Mouse (Mus musculus) frontal cortex, postnatal 36 days (tissue): Measurements from ENCODE around the gene Zfp740.
A peak's percentile ranks its signal among the peaks of the same experiment; 100 is the strongest.
"Not testable (repeated sequence)": the region's sequence is repeated elsewhere in the genome, so short reads cannot be mapped to it uniquely, and the experiment has no call there.

Source experiments
- DNase-seq, 2 experiments: peaks; one replicate each; pipeline ENCODE4 v3.0.0; 2022; ENCODE audit warnings: low spot score in 2 of 2

Zfp740 gene

DNA sequence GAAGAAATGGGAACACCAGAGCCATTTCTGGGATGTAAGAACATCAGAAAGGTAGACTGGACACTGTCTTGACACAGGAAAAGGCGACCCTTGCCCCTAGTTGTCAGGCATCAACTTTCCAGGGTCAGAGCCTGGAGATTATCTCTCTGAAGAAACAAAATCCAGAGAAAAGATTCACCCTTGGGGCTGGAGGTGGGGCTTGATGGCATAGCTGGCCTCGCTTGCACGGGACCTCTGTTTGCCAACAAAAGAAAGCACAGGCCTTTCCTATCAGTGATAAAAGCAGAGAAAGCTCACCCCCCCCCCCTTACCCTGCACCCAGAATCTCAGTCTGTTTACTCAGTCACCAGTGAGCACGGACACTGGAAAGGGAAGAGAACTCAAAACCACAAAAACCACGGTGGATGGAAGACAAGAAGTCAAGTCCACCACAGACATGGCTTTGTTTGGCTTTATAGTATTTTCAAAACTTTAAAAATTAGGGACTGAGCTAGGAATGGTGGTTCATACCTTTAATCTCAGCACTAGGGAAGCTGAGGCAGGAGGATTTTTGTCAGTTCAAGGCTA, 10.1 kb upstream of the Zfp740 start:
- no peak for DNase-seq

DNA sequence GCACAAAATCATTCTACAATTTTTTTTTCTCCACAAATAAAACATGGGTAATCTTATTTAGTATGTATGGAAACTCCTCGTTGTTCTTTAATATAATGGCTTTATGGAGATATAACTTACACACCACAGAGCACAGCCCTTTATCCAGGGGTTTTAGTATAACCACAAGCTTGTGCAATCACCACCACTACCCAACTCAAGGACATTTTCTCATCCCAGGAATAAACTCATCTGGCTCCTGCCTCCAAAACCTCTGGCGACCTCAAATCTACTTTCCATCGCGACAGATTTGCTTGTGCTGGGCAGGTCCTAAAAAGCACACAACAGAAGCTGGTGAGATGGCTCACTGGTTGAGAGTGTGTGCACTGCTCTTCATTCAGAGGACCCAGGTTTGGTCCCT, 9.4 kb upstream of the Zfp740 start:
- DNase-seq, result no peak

DNA sequence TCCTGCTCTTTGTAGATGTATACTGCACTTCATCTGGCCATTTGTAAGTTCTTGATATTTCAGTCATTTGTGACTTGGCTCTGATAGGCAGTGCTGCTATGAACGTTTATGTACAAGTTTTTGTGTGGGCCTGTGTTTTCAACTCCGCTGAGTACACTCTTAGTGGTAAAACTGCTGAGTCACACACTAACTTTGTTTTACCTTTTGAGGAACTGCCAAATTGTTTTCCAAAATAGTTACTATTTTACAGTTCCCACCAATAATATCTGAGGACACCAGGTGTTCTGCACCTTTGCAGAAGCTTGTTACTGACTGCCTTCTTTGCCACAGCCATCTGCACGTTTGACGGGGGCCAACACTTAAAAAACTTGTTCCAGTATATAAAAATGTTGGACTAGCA, 8.6 kb upstream of the Zfp740 start:
- DNase-seq, result no peak

DNA sequence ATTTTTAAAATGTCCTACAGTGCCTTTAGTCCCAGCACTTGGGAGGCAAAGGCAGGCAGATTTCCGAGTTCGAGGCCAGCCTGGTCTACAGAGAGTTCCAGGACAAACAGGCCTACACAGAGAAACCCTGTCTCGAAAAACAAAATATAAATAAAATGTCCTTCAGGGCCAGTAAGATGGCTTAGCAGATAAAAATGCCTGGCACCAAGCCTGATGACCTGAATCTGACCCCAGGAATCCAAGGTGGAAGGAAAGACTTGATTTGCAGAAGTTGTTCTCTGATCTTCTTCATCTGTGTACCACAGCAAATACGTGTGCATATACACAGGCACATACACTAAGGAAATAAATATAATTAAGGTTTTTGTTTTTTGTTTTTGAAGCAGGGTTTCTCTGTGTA, 7.7 kb upstream of the Zfp740 start:
- DNase-seq, result no peak

DNA sequence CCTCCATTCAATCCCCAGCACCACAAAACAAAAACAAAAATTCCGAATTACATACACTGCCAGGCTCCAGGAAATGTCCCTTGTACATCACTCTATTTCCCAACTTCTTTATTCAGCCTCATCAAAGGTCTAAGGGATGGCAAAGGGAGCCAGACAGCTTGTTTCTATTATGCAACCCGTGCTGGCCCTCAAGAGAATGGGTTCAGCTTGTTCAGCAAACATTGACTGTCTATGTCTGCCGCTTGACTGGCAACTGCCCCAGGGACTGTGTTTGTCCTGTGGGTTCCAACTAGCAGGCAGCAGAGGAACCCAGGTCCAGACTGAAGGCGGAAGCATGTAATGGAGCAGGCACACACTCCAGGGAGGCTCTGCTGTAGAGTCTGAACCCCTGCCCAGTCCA, 4.2 kb upstream of the Zfp740 start:
- no peak for DNase-seq

DNA sequence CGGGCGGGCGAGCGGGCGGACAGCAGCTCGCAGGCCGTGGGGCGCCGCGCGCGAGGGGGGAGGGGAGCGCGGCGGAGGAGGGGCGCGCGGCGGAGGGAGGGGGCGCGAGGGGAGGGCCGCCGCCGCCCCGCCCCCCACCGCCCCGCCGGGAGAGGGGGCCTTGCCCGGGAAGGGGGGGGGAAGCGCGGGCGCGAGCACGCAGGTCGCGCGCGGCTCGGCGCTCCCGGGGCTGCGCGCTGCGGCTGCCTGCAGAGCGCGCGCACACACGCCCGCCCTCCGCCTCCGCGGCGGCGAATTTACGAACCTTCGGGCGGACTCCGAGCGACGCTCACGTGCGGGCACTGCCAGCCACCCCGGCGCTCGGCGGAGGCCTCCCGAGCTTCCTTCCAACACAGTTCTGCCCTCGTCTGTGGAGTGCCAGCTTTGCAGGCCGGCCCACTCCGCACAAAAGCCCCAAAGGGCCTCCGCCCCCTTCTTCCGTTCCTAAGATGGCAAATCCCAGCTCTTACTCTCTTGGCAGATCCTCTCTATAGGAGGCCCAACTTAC, 859 bp downstream of the Zfp740 start:
- peak; percentile 68 to 71 for DNase-seq

DNA sequence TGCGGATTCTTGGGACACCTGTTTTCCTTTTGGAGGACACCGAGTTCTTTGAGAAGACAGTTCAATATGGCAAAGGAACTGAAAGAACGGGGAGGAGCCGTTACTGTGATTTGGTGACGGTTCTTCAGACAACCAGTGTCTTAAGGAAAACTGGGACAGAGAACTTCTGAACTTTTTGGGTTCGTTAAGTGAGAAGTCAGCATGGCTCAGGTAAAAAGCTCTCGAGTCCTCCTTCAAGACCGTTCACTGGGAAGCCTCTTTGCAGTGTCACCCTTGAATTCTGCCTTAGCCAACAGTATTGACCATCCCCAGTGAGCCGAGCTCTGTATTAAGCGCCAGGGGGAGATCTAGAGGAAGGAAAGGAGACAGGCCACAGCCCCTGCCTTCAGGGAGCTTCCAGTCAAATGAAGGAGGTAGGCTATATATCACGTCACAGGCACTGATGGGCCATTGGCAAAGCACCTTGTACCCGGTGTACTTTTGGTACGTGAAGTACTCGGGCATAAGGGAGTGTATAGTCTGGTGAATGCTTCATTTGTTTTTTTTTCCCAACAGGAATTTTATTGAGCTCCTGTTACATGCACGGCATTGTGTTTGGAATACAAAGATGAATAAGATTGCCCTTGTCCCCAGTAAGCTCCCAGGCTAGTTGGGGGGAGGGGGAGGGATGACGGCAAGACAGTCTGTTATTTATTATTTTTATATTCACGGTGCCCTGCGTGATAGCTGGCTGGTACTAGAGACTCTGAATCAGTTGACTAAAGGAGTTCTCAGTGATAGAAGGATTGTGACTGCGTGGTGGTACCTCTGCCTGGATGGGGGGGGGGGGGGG, 1.8 kb downstream of the Zfp740 start, which contains the start of gene Csad:
Gene Csad, minus strand, starts transcription at position 51 of the 832 bp plus-strand sequence.
- DNase-seq, result no peak

DNA sequence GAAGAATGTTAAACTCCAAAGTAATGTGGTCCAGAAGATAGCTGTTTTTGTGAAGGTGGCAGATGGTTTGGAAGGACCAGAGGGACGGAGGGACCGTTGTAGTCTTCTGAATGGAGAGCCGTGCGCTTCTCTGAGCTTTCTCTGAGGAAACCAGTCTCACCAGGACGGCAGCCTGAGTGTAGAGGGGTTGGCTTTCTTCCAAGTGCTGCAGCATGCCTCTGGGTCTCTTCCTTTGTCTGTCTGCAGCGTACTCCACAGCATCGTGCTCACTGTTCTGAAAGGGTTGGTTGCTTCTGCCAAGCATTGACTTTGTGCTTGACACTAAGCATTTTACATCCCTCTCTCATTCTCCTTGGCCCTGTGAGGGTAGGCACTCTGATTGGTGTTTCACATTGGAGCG, 2.7 kb downstream of the Zfp740 start:
- peak in 1 of 2 experiments; percentile 44 for DNase-seq

DNA sequence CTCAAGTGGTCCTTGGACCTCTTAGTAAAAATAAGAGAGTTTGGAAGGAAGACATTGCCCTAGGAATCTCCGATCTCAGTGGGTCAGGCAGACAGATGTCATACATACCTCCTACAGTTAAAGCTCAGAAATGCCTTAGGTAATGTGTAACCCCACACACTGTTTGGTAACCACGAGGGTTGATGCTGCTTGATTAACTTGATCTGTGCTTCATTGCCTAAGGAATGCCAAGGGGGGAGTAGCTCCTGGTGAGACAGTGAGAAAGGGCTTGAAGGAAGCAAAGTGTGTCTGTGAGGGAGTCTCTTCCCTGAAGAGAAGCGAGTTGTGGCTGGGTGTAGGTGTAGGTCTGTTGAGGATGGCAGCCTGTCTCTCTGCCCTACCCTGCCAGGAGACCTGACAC, 4.3 kb downstream of the Zfp740 start:
- DNase-seq, result no peak

DNA sequence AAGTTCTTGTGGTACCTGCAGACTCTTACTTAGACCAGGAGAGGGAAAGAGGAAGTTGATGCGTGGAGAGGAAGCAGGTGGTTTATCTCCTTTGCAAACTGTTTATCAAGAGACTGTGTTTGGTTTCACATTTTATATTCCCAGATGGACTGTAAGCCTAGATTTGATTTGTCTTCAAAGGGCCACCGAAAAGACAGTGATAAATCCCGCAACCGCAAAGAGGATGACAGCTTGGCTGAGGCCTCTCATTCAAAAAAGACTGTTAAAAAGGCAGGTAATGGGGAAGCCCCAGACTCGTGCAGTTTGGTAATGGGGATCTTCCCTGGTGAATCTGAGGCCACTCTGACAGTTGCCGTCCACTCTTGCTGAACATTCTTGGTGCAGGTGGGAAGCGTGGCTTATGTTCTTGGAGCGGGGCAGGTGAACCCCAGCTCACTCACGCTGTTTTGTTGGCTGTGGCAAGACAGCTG, 5.1 kb downstream of the Zfp740 start:
- DNase-seq, result no peak

DNA sequence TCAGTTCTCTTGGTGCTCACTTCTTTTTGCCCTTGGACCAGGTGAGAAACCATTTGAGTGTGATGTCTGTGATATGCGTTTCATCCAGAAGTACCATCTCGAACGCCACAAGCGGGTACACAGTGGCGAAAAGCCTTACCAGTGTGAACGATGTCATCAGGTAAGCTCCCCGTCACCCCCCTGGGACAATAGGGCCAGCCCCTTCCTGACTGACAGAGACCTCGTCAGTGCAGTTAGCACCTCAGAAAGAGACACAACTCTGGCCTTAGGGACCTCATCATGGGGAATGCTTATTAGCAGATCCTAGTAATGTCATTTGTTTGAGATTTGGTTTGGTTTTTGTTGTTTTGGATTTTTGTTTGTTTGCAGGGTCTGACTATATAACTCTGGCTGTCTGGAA, 6.1 kb downstream of the Zfp740 start:
- no peak for DNase-seq

DNA sequence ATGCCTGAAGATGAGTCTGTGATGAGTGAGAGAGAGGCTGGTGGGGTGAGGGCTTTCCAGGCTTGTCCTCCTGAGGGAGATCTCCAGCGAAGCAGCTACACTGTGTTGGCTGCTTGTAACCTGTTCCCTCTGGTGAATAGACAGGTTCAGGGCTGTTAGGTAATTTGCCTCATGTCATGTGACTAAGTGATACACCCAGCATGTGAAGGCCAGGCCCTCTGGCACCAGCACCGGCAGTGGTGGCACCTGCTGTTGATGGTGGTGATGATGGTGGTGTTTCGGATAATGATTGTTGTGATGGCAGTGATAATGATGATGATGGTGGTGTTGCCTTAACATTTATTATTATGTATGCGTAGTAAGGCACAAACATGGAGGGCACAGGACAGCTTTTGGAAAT, 7.8 kb downstream of the Zfp740 start:
- no peak for DNase-seq

DNA sequence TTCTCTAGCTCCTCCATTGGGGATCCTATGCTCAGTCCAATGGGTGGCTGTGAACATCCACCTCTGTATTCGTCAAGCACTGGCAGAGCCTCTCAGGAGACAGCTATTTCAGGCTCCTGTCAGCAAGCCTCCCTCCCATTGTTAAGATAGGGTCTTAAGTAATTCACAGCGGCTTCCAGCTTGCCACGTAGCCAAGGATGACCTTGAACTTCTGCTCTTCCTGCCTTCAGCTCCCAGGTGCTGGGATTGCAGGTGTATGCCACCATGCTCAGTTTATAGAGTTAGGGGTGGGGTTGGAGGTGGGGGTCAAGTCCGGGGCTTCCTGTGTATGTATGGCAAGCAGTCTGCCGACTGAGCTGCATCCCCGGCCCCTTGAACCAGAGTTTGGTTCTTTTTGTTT, 8.8 kb downstream of the Zfp740 start:
- no peak for DNase-seq

DNA sequence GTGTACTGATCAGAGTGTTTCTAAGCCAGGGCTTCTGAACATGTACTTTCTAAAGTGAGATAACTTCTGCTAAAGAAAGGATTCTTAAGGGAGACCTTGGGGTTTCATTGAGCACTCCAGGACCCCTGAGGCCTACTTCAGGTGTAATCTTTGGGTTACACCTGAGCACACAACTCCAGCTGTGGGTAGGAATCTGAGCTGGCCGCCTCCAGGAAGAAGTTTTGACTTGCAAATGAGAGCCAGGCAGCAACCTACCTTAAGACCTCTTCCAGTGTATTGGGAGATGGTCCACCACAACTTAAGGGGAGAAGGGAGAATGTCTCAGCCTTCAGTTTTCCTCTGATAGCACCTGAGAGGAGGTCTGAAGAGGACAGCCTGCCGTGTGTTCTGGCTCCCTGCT, 11.1 kb downstream of the Zfp740 start:
- DNase-seq, result no peak

DNA sequence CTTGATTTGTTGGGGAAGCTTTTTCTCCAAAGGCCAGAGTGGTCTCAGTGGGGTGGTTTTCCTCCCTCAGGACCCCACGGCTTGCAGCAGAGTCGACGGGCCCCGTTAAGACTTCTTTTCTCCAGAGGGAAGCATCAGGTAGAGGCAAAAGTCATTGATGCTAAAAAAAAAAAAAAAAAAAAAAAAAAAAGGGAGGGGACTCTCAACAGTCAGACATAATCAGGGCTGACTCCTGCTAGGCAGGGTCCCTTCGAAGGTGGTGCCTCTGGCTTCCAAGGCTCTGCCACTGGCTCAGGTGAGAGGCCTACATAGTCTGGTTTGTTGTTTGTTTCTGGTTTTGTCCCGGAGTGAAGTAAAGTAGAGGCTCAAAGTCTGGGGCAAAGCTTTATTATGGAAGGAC, 12.6 kb downstream of the Zfp740 start:
- no peak for DNase-seq

DNA sequence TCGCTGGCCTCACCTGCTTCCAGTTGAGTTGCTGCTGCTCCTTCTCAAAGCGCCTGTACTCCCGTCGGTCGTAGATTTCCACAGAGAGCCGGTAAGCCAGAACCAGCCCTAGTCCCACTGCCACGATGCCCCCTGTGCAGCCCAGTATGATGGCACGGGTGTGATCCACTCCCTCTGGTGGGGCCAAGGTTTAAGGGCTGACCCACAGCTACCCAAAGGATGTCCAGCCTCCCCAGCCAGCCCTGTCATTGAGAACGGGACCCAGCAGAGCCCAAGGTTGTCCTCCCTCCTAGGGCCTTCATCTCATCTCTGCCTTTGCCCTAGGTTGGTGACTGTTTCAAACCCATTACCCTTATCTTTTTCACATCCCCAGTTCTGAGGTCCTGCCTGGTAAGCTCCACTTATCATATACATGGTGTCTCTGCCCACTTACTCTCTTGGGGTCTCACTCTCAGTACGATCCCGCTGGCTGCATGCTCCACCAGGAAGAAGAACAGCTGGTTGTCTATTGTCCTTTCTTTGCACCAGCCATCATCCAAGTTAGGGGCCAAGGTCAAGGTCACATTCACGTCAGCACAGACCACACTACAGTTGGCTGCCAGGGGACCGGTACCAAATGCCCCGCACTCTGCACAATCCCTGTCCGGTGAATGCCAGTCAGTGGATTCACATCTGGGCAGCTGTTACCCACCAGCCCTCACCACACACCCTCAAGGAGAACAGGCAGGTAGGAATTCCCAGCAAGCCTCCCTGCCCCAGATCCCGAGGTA, 13.6 kb downstream of the Zfp740 start:
- no peak for DNase-seq

DNA sequence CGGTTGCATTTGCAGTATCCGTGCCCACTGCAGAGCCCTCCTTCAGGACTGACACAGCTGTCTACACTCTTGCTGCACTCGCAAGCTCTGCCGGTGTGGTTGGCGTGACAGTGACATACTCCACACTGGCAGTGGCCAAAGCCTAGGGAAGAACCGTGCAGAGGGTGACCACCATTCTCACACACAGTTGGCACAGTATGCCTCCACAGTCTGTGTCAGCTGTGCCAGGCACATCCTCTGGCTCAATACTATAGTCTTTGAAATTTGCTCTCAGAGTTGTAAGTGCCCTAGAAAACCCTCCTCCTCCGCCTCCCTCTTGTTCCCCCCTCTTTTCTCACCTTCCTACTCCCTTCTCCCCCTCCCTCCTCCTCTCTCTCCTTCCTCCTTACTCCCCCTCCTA, 14.3 kb downstream of the Zfp740 start:
- no peak for DNase-seq

DNA sequence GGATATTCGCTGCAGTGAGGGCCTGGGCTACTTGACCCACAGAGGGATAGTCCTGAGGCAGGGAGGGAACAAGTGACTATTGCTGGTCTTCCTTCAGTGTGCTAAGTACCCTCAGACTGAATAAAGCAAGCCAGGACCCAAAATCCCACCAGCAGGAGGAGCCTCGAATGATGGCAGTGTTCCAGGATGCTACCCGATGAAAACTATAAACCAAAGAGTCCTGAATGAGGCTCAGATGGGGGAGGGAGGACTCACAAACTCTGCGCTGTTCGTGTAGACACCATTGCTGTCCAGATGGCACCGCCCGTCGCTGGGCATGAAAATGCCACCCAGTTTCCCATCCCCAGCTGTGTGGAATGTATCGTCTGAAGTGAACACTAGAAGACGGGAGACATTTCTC, 19.3 kb downstream of the Zfp740 start:
- no peak for DNase-seq

DNA sequence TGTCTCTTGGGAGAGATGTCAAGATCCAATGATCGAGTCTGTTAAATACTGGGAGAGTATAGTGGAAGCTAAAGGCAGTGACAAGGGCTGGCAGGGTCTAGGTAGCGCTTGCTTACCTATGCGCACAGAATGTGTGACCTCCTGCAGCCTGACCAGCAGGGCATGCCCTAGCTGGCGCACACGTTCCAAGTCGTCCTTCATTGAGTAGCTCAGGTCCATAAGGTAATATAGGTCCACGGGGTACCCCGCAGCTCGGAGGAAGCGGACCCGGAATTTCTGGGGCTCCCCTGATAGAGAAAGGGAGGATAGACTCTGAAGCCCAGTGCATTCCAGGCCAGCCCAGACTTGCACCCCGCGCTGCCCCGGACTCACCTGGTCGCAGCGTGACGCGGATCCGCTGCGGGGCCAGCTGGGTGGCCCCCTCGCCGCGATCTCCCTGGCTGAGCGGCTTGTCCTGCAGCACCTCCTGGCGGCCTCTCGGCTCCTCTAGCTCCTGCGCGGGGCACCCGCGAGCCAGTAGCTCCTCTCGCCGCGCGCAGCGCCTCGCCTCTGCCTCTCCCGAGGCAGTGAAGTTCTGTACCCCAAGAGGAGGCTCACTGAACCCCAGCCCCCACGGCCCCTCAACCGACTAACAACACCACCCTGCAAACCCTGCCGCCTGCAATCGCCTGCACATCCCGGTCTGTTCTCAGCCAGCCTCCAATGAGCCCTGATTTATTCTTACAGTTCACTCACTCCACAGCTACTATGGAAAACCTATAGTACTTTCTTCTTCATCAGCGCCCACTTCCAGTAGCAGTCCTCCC, 21.3 kb downstream of the Zfp740 start:
- DNase-seq, result peak; percentile 74 to 83

DNA sequence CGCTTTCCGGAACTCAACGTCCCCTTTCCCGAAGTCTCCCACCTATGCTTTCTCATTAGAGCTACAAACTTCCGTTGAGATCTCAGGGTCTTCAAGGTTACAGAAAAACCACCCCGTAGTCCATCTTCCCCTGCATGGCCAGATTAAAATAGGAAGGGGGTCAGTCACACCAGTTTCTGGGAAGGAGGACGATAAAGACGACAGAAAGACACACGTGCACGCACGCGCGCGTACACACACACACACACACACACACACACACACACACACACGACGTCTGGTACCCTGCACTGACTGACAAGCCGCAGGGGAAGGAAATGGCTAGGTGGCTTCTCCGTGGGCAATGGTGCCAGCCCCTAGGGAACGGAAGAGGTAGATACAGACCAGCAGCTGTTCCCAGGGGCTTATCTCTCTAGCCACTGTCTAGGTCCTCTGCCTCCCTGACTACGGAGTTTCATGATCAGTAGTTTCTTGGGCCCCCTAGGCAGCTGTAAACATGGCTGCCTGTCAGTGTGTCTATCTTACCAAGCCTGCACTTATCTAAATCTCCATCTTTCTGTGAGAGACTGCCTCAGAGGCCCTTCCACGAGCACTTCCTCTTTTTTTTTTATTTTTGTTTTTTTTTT, 22.1 kb downstream of the Zfp740 start:
- no peak for DNase-seq

DNA sequence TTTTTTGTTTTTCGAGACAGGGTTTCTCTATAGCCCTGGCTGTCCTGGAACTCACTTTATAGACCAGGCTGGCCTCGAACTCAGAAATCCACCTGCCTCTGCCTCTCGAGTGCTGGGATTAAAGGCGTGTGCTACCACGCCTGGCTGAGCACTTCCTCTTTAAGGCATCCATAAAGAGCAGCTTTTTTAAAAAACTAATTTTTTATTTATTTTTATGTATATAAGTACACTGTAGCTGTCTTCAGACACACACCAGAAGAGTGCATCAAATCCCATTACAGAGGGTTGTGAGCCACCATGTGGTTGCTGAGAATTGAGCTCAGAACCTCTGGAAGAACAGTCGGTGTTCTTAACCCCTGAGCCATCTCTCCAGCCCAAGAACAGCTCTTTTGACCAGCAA, 22.6 kb downstream of the Zfp740 start:
- DNase-seq, result not testable (repeated sequence)
